Mouse (Mus musculus) heart, adult 9 months (tissue): Measurements from ENCODE around the gene Lamp1.

ENCODE experiments used
- DNase-seq, 2 experiments: peaks; one replicate each; pipeline ENCODE4 v3.0.0; 2022; ENCODE audit warnings: low spot score in 2 of 2

The Lamp1 gene

GRCm38 (mm10) chr8:13158718-13159376, at the start of gene Lamp1:
Gene Lamp1, plus strand, starts transcription at chr8:13159161.
- DNase-seq, result peak; percentile 99

GRCm38 (mm10) chr8:13109416-13109960, 49.5 kb upstream of the Lamp1 start:
- no peak for DNase-seq

- no peak for DNase-seq
Observed at GRCm38 (mm10) chr8:13111917-13112316, 47.0 kb upstream of the Lamp1 start.

GRCm38 (mm10) chr8:13113232-13113631, 45.7 kb upstream of the Lamp1 start:
- DNase-seq, result no peak

GRCm38 (mm10) chr8:13117096-13117495, 41.9 kb upstream of the Lamp1 start:
- no peak for DNase-seq

- no peak for DNase-seq
Observed at GRCm38 (mm10) chr8:13118516-13118915, 40.4 kb upstream of the Lamp1 start.

- no peak for DNase-seq
Observed at GRCm38 (mm10) chr8:13120882-13121665, 37.9 kb upstream of the Lamp1 start.

GRCm38 (mm10) chr8:13122887-13123421, 36.0 kb upstream of the Lamp1 start:
- no peak for DNase-seq

- DNase-seq, result no peak
Observed at GRCm38 (mm10) chr8:13124897-13125296, 34.1 kb upstream of the Lamp1 start.

GRCm38 (mm10) chr8:13132220-13132619, 26.7 kb upstream of the Lamp1 start:
- DNase-seq, result peak in 1 of 2 experiments; percentile 39

GRCm38 (mm10) chr8:13139641-13140182, 19.2 kb upstream of the Lamp1 start:
- no peak for DNase-seq

- no peak for DNase-seq
Observed at GRCm38 (mm10) chr8:13141681-13142080, 17.3 kb upstream of the Lamp1 start.

- DNase-seq, result no peak
Observed at GRCm38 (mm10) chr8:13148476-13148875, 10.5 kb upstream of the Lamp1 start.

GRCm38 (mm10) chr8:13149287-13149686, 9.7 kb upstream of the Lamp1 start:
- no peak for DNase-seq

- no peak for DNase-seq
Observed at GRCm38 (mm10) chr8:13149866-13150265, 9.1 kb upstream of the Lamp1 start.

- no peak for DNase-seq
Observed at GRCm38 (mm10) chr8:13150929-13151328, 8.0 kb upstream of the Lamp1 start.

GRCm38 (mm10) chr8:13154099-13154498, 4.9 kb upstream of the Lamp1 start:
- no peak for DNase-seq

- DNase-seq, result no peak
Observed at GRCm38 (mm10) chr8:13155358-13155757, 3.6 kb upstream of the Lamp1 start.

- DNase-seq, result peak in 1 of 2 experiments; percentile 38
Observed at GRCm38 (mm10) chr8:13156327-13157097, 2.4 kb upstream of the Lamp1 start.

GRCm38 (mm10) chr8:13159377-13159881, 468 bp downstream of the Lamp1 start:
- peak in 1 of 2 experiments; percentile 23 for DNase-seq

- DNase-seq, result no peak
Observed at GRCm38 (mm10) chr8:13160691-13161090, 1.7 kb downstream of the Lamp1 start.
